Mouse (Mus musculus) neutrophil, adult 5-6 weeks (primary cell): Measurements from ENCODE around the gene Dcn. TPM values are rescaled to one million over a fixed set of nuclear protein-coding genes. Genes with fewer than 3 reads are reported as not detected.

Experiments
- ATAC-seq: fragments of 151-379, 151-347 bp; 2 replicates; pipeline ENCODE4 v1.8.0; 2017; ENCODE audit warnings: mild to moderate bottlenecking, moderate TSS enrichment; ENCODE audit not compliant: insufficient number of reproducible peaks, poor library complexity, low FRiP score, severe bottlenecking; ENCODE audit errors: extremely low read depth
- total RNA-seq: library from RNA; stranded (forward); fragments of 200-1000 nt; gene quantifications from 2 replicates; pipeline ENCODE4 v1.2.3, GENCODE M21; 2017

Gene Dcn
- total RNA-seq, 1 experiment from 2014 or later: 0.23 TPM

DNA sequence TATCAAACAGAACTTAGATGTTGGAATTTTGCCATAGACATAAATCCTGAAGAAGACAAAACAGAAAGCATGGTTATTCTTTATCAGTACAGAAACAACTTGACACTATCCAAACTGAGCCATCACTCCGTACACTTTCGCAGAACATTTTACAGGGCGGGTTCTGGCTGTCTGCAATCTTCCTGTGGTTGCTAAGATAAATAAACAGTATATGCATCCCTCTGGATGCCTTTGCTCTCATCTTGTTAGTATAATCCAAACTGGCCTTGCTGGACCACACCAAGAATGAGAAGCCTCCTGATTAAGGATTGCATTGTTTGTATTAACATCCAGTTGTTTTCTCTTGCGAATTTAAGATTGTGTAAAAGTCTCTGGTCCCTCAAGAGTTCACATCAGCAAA, 56.3 kb downstream of the Dcn start:
- ATAC-seq: no peak

DNA sequence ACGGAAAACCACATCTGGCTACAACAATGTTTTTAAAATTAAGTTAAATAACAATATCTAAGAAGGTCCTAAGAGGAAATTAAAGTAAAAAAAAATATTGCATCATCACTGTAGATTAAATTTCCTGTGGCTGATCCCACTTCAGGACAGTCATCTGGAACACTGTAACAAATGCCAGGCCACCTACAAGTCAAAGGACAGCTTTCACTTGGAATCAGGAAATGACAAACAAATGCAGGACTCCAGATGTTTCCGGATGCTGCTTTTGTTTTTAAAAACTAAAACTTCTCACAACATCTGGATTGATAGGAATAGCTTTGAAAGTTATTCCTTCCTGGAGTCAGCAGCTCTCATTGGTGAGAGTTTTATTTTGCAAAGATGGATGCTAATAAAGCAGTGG, 57.5 kb downstream of the Dcn start:
- ATAC-seq: no peak

DNA sequence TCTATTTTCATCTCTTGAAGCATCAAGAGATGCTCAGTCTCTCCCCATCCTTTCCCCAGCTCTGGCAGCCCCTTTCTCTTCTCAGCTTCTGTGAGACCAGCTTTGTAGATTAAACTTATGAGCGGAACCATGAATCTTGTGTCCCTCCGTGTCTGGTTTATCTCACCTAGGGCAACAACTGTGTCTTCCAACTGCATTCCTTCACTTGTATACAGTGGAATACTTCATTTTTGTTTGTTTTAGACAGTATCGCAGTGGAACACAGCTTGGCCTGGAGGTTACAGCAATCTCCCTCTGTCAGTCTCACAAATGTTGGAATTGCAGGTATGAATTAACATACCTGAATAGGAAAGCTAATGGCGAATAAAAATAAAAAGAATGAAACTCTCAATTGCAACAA, 58.8 kb downstream of the Dcn start:
- ATAC-seq: no peak

DNA sequence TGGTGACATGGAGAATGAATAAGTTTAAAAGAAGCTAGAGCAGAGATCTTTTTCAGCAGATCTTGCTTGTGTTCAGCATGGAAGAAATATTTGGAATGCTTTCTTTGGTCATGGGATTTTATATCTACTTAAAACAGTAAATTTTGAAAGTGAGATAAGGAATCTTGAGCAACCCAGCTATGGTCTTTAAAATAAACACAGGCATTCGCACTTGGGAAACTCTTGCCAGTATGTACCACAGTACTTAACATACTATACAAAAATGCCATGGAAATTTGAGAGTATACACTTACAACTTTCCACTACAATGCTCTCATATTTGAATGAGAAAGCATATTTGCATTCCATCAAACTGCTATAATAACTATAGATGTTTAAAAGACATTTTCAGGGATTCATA, 68.3 kb downstream of the Dcn start:
- no peak for ATAC-seq

DNA sequence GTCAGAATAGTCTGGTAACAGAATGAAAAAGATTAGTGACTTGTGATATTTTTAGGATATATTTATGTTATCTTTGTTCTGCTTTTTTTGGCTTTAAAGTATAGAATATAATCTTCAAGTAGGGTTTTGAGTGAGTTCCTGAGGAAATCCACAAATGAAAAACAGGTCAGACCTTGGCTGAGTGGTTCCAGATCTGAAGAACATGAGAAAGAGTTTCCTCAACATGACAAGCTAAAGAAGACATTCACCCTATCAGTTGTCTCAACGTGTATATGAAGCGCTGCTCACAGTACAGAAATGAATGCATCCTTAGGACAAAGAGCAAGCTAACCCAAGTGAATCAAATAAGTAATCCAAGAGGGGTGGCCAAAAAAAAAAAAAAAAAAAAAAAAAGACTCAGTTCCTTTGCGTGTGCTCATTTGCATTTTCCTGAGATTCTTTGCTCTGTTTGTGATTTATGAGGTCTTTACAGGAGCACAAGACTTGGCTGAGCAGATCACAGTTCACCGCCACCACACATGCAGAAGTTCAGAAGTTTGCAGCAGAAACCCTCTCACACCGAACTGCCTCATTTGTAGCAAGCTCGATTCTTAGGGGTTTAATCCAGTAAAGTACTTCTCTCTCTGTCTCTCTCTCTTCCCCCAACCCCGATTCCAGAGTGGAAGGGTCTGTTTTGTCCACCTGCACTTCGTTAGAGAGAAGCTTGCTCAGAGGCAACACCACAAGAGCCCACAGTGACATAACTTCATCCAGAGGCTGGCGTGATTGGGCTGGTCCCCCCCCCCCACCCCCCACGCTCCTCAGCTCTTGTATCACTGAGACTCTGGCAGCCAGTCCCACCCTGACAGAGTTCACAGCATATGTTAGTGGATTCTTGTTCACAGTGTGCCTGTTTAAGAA, 85.8 kb downstream of the Dcn start, which contains the start of gene Lum:
TSS of gene Lum (plus strand) at position 172 of the 900 bp plus-strand sequence.
- ATAC-seq: no peak

DNA sequence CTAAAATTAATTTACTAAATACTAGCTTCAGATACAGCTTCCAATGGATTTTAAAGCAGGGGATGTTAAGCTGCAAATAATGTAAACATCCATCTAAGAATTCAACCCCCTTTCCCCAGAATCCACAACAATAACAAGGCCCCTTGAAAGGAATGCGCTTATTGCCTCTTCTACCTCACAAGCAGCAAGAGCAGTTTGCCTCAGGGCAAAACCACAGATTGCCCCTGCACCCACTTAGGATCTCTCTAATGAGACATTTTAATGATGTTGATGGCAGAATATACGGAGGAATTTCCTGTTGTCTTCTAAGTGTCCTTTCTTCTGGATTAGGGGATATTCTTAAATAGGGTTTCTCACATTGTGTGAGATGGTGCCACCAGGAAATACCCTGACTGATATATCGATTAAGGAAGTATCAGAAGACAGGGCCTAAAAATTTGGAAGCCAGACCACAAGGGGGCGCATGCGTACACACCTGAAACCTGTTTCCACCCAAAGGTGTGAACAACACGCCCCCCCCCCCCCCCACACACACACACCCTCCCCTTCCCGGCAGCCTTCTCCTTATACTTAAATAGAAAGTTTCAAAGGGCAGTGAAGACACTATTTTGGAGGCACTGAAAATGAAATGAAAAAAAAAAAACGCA, 88.2 kb downstream of the Dcn start:
- no peak for ATAC-seq

Other genes starting within 250 kb of the Dcn start
- gene Lum, start 85.5 kb downstream of the Dcn start, total RNA-seq: not detected in 2 replicates
- gene Kera, start 127.3 kb downstream of the Dcn start, total RNA-seq: not detected in 2 replicates
- gene Epyc, start 164.5 kb downstream of the Dcn start, total RNA-seq: not detected in 2 replicates
- not detected in 2 replicates for gene Ccer1, start 213.4 kb downstream of the Dcn start, total RNA-seq
- gene C030005K15Rik, start 247.1 kb downstream of the Dcn start, total RNA-seq: not detected in 2 replicates